Mouse (Mus musculus): ENCODE measurements at regions not wholly inside any gene's neighbourhood (a gene's known extent, or its start where the extent isn't known, plus 50 kb on each side); places are given as distances from the start of the nearest gene placed in this dataset.

GRCm38 (mm10) chr15:5414401-5414800 lies 170.4 kb upstream of the Ptger4 start:
- no peak for DNase-seq (ENCODE audit: low spot score in 2 of 2)

DNA sequence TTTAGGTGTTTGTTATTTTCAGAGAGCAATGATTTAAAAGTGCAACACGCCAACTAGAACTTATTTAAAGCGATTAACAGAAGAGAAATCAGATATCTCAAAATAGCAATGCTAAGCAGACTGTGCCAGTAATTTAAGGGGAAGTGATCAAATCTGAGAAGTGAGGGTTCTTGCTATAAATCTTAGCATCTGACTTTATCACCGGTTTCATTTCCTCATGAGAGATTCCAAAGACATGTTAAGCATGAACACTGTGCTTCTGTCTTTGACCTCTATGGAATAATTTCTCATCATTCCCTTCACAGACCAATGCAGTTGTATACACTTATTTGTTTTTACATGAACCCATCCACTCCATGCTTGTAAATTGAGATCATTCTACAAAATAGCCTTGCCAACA lies 172.0 kb upstream of the Ptger4 start:
- DNase-seq (ENCODE audit: low spot score in 2 of 2): no peak

DNA sequence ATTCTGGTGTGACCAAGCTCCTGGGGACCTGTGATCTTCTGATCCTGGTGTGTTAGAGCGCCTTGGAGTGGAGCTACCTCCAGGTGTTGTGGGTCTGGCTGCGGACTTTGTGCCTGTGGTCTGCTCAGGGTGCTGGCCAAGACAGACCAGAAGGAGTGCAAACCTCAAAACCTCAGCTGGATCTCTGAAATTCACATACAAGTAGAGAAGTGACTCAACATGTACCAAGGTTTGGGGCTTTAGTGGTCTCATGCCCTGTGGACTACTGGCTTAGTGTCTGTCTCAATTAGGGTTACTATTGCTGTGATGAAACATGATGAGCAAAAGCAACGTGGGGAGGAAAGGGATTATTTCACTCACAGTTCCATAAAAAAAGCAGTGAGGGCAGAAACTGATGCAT lies 182.7 kb upstream of the Ptger4 start:
- no peak for DNase-seq (ENCODE audit: low spot score in 2 of 2)

DNA sequence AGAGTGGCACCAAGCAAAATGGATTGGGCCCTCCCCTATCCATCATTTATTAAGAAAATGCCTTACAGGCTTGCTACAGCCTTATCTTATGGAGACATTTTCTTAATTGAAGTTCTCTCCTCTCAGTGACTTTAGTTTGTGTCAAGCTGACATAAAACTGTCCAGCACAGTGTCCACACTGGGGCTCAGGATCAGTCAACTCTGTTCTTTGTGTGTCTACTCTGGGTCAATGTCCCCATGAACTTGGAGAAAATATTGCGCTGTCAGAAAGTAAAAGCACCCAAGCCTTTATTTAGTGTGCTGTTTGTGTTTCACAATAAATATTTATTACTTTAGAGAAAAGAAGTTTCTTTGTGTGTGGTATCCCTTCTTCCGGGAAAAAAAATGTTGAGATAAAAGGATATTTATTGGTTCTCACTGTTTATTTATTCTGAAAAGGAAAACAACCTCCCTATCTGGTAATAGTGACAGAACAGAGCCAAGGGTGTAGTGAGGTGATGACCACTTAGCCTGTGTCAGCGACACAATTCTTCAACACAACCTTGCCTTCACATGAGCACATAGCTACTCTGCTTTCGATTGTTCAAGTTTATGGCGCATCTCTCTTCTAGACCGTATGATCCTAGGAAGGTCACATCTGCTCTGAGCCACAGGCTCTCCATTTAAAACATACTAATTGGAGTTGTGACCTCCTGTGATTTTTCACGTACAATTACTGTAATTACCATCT lies 183.5 kb upstream of the Ptger4 start:
- DNase-seq (ENCODE audit: low spot score in 2 of 2): no peak

DNA sequence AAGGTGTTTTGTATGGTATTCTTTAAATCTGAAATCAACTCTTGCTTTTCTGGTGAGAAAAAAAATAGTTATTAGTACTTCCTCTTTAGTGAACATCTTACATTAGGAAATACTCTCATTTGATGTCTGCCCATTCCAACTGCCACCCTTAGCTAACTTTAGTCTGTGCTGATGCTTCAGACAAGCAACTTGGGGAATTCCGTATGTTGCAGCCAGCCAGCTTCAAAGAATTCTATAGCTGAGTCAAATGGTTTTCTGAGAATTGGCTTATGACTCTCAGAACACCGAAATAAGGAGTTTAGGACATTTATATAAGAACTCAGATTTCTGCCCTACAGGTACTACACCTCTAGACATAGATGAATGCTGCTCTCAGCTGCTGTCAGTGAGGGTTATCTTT lies 188.0 kb upstream of the Ptger4 start:
- DNase-seq (ENCODE audit: low spot score in 2 of 2): no peak

GRCm38 (mm10) chr15:5437020-5437419 lies 193.0 kb upstream of the Ptger4 start:
- DNase-seq (ENCODE audit: low spot score in 2 of 2): no peak

DNA sequence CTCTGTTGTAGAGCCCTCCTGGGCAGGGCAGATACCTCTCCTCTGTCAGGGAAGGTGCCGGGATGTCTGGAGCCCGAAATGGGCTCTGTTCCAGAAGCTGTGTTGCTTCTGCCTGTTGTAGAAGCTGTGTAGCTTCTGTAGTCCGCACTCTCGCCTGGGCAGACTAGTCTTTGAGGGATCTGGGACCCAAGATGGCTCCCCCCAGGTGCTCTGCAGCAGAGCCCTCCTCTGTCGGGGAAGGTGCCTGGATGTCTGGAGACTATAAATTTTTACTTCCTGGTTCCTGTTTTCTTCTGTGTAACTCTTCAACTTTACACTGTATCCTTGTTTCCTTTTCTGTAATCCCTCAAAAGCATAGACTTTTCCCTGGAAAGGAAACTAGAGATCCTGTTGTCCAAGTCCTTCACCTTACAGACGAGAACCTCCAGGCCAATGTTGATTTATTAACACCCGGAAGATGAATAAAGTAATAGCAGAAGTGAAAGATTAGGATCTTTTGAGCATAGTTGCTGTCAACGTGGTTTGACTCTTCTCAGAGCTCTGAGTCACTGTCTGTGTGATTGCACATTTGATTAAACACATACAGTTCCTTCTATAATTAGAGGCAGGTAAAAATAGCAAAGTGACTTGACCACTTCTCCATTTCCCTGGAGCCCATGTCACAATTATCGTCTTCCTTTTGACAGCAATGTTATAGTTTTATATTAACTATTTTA lies 202.2 kb upstream of the Ptger4 start:
- DNase-seq (ENCODE audit: low spot score in 2 of 2): no peak

DNA sequence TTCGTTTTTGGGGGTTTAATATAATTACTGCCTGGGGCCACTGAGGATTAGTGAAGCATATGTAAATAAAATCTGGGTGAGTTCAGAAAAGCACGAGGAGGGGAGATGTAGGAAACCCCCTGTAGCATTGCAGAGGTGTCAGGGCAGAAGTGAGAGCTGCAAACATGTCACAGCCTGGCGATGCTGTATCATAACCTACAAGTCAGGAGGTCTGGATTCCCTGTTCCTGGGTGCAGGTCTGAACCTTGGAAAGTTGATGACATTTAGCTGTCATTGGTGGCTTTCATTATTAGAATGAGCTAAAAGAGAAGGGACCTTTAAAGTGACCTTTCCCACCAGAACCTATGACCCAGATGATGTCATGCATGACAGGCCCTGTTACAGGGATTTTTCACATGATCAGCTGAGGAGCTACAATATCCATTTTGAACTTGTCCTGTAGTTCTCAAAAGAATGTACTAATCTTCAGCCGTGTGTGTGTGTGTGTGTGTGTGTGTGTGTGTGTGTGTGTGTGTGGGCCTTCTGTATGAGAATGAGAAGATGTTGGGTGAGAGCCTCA lies 202.8 kb upstream of the Ptger4 start:
- DNase-seq (ENCODE audit: low spot score in 2 of 2): no peak

GRCm38 (mm10) chr15:5447707-5448496 lies 203.9 kb upstream of the Ptger4 start:
- DNase-seq (ENCODE audit: low spot score in 2 of 2): no peak

DNA sequence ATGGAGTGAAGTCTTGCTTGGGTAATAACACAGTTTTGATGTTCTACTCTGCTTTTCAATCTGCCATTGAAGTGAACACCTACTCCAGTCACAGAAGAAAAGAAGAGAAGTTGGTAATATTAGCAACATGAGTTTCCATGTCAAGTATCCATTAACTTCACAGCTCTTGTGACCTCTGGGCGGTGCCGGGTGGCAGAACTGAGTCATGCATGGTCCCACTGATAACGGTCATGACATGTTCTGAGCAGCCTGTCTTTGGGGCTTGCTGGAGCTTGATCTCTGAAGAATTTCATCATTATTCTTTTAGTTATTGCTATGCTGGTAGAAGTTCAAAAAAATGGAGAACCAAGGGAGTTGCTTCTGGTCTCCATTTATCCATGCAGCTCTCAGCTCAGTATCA lies 215.1 kb upstream of the Ptger4 start:
- no peak for DNase-seq (ENCODE audit: low spot score in 2 of 2)

GRCm38 (mm10) chr15:5459580-5459979 lies 215.6 kb upstream of the Ptger4 start:
- DNase-seq (ENCODE audit: low spot score in 2 of 2): no peak

- no peak for DNase-seq (ENCODE audit: low spot score in 2 of 2)
These were observed 218.7 kb upstream of the Ptger4 start for GRCm38 (mm10) chr15:5462651-5463050.

- DNase-seq (ENCODE audit: low spot score in 2 of 2): no peak
These were observed 220.7 kb upstream of the Ptger4 start for GRCm38 (mm10) chr15:5464732-5465131.

- no peak for DNase-seq (ENCODE audit: low spot score in 2 of 2)
These were observed 224.6 kb upstream of the Ptger4 start for GRCm38 (mm10) chr15:5468535-5469073.

GRCm38 (mm10) chr15:5475389-5475995 lies 231.5 kb upstream of the Ptger4 start:
- DNase-seq (ENCODE audit: low spot score in 2 of 2): no peak

DNA sequence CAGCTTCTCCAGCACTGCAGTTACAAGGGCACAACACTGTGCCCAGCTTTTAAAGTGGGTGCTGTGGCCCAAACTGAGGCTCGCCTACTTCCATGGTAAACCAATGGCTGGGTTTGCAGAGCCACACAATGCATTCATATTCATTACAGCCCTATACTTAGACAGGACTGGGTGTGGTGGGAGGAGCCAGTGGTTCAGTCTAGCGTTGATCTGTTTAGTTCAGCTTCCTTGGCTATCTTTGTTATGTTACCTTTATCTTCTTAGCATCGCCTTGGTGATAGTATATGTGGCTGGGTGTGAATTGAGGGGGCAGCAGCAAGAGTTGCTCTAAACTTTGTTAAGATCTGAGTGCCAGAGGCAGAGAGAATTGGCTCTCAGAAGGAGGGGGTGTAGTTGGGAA lies 249.3 kb upstream of the Ptger4 start:
- no peak for DNase-seq (ENCODE audit: low spot score in 2 of 2)

DNA sequence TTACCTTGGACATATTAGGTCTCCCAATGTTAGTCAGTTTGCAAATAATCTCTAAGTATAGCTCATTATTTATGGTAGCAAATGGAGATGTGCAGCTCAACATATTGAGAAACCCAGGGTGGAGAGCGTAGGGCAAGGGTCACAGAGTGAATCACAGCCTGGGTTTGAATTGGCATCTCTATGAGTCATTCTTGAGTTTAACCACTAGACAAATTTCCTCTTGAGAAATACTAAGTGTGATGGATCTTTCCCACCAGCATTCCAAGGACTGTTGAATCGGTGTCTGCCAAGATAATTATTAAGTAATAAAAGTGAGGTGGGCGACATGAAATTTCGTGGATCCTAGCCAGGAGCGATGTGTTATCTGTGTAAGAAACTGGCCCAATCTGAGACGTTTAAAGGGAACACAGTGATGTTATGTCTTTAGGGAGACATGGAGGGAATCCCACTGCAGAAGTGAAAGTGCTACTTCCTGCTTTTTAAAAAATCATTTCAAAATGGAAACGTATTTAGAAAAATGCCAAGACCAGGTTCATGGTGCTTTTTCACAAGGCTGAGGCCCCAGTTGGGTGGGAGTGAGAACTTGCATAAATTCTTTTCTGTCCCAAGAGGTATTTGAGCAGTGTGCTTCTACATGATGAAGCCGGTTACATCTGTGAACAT lies 251.3 kb upstream of the Ptger4 start:
- no peak for DNase-seq (ENCODE audit: low spot score in 2 of 2)

- no peak for DNase-seq (ENCODE audit: low spot score in 2 of 2)
These were observed 252.0 kb upstream of the Ptger4 start for GRCm38 (mm10) chr15:5495954-5496353.

DNA sequence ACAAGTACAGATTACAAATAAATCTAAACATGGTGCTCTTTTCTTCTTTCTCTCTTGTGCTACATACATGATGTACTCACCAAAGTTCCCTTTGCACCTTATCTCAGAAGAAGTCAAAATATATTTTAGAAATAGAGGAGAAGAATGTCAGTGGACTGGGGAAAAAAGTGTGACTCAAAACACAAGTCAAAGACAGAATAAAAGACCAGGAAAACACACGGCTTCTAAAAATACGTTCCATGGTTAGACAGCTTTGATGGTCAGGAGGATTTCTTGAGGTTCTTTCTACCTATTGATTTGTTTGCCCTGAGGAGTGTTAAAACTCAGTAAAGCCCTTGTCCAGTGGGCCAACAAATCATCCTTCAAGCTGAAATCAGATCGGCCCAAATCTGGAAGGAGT lies 260.5 kb upstream of the Ptger4 start:
- no peak for DNase-seq (ENCODE audit: low spot score in 2 of 2)

GRCm38 (mm10) chr15:5506848-5507544 lies 263.0 kb upstream of the Ptger4 start:
- DNase-seq (ENCODE audit: low spot score in 2 of 2): no peak

DNA sequence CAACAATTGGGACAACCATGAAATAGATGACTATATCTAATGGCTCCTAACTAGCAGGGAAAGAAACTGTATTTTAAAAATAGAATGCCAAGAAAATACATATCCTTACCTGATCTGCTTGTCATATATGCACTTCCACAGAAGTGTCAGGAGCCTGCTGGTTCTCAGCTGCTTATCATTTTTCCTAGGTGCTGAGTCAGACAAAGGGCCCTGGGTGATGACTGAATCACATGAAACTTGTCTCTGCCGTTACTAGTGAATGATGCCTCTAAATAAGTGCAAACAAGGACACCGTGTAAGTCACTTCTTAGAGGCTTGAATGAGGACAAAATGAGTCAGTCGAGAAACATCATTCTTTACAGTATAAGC lies 263.5 kb upstream of the Ptger4 start:
- DNase-seq (ENCODE audit: low spot score in 2 of 2): no peak

All from right cerebral cortex, postnatal 36 days (tissue).